Mouse (Mus musculus) cerebellum, postnatal 10 days (tissue): ENCODE measurements around the gene Hmgn2.
A peak's percentile ranks its signal among the peaks of the same experiment; 100 is the strongest.

Experiments
- DNase-seq, 2 experiments: peaks; one replicate each; pipeline ENCODE4 v3.0.0; 2021; ENCODE audit warnings: mixed read lengths in 2 of 2

The Hmgn2 gene

GRCm38 (mm10) chr4:133971741-133972140, 3.3 kb upstream of the Hmgn2 start:
- DNase-seq, result peak; percentile 60

- peak; percentile 86 to 91 for DNase-seq
Measured at GRCm38 (mm10) chr4:133970876-133971275, 2.4 kb upstream of the Hmgn2 start.

GRCm38 (mm10) chr4:133970196-133970595, 1.7 kb upstream of the Hmgn2 start:
- peak; percentile 68 to 77 for DNase-seq

GRCm38 (mm10) chr4:133969114-133969770, 792 bp upstream of the Hmgn2 start:
- DNase-seq, result peak; percentile 50 to 63

- DNase-seq, result peak; percentile 99
Measured at GRCm38 (mm10) chr4:133967866-133968149, 642 bp downstream of the Hmgn2 start.

- peak; percentile 98 to 99 for DNase-seq
Measured at GRCm38 (mm10) chr4:133967138-133967865, 1.1 kb downstream of the Hmgn2 start.

GRCm38 (mm10) chr4:133966271-133966940, 2.0 kb downstream of the Hmgn2 start:
- DNase-seq, result no peak

GRCm38 (mm10) chr4:133962566-133962965, 5.9 kb downstream of the Hmgn2 start:
- DNase-seq, result no peak

- DNase-seq, result no peak
Measured at GRCm38 (mm10) chr4:133958884-133959283, 9.6 kb downstream of the Hmgn2 start.

- no peak for DNase-seq
Measured at GRCm38 (mm10) chr4:133956358-133956757, 12.1 kb downstream of the Hmgn2 start.

GRCm38 (mm10) chr4:133946736-133947135, 21.7 kb downstream of the Hmgn2 start:
- no peak for DNase-seq

GRCm38 (mm10) chr4:133943791-133944190, 24.7 kb downstream of the Hmgn2 start:
- no peak for DNase-seq

GRCm38 (mm10) chr4:133942679-133943078, 25.8 kb downstream of the Hmgn2 start:
- DNase-seq, result no peak

- DNase-seq, result no peak
Measured at GRCm38 (mm10) chr4:133941576-133941975, 26.9 kb downstream of the Hmgn2 start.

GRCm38 (mm10) chr4:133940386-133941260, 27.8 kb downstream of the Hmgn2 start:
- DNase-seq, result no peak

GRCm38 (mm10) chr4:133938077-133938476, 30.4 kb downstream of the Hmgn2 start:
- no peak for DNase-seq

- peak; percentile 16 to 19 for DNase-seq
Measured at GRCm38 (mm10) chr4:133931785-133932184, 36.7 kb downstream of the Hmgn2 start.

- DNase-seq, result peak; percentile 34 to 50
Measured at GRCm38 (mm10) chr4:133931349-133931748, 37.1 kb downstream of the Hmgn2 start.

GRCm38 (mm10) chr4:133929278-133929670, 39.2 kb downstream of the Hmgn2 start:
- peak in 1 of 2 experiments; percentile 15 for DNase-seq

GRCm38 (mm10) chr4:133928576-133929277, 39.7 kb downstream of the Hmgn2 start:
- no peak for DNase-seq

GRCm38 (mm10) chr4:133925204-133925603, 43.2 kb downstream of the Hmgn2 start:
- no peak for DNase-seq

GRCm38 (mm10) chr4:133923743-133924142, 44.7 kb downstream of the Hmgn2 start:
- DNase-seq, result no peak
